Comparison of ENCODE assay signal across 26 mouse cellular contexts in the genomic region with DNA sequence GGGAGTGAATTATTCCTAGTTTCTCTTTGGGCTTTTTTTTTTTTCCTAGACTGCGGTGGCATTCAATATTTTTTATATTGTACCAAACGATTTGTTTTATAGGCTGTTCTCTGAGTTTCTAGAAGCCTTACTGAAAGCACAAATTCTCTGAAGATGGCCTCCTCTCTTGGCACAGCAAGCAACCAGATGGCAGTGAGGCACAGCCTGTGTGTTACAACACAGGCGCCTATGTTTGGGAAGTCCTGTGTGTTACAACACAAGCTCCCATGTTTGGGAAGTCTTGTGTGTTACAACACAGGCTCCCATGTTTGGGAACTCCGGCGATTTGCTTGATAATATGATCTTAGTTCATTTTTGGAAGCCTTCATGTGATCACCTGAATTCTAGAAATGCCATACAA. TPM values are rescaled to one million over a fixed set of nuclear protein-coding genes. Genes with fewer than 3 reads are reported as not detected.
DNase-seq lines count a peak whose midpoint lies in the region; ATAC-seq lines count a peak whose summit lies in the region.
"Had no signal": no experiment of that assay in that cellular context is flagged by ENCODE, and none has a peak within 500 bp of the region (broad histone marks: within the 10 kb centered on the region; RNA-seq: fewer than 3 reads in every experiment).

No protein-coding gene starts in this region.

- no peak overlapping the region for H3K4me2 ChIP-seq in heart, embryonic 12.5 days
- H3K4me2 ChIP-seq: embryonic facial prominence, embryonic 15.5 days; heart, embryonic 15.5 days; hindbrain, embryonic 13.5 days; kidney, embryonic 15.5 days; liver, embryonic 13.5 days; lung, embryonic 14.5 days; midbrain, embryonic 11.5 days; neural tube, embryonic 15.5 days had no signal

- H3K9me3 ChIP-seq in heart, embryonic 10.5 days = 0 out of 2 replicates have a peak, but pooled peaks cover 2% of the 10 kb centered on the region
- peaks cover 2% of the 10 kb centered on the region for H3K9me3 ChIP-seq in heart, embryonic 12.5 days (replicated peaks)
- H3K9me3 ChIP-seq: embryonic facial prominence, embryonic 15.5 days; heart, embryonic 15.5 days; neural tube, embryonic 15.5 days had no signal

- no peak for ATAC-seq in heart, embryonic 12.5 days (ENCODE audit: insufficient number of reproducible peaks, low FRiP score)

- H3K4me3 ChIP-seq in heart, embryonic 10.5 days = no peak overlapping the region
- no peak overlapping the region for H3K4me3 ChIP-seq in heart, embryonic 12.5 days
- H3K4me3 ChIP-seq: embryonic facial prominence, embryonic 15.5 days; heart, adult 2 months; heart, embryonic 15.5 days; hindbrain, embryonic 13.5 days; kidney, embryonic 15.5 days; liver, embryonic 13.5 days; neural tube, embryonic 15.5 days had no signal

- no peak overlapping the region for H3K27ac ChIP-seq in heart, embryonic 10.5 days
- H3K27ac ChIP-seq in heart, embryonic 12.5 days (ENCODE audit: poor library complexity, severe bottlenecking) = no peak overlapping the region
- H3K27ac ChIP-seq: embryonic facial prominence, embryonic 15.5 days; heart, adult 2 months; heart, embryonic 15.5 days; hindbrain, embryonic 13.5 days; kidney, embryonic 15.5 days; liver, embryonic 13.5 days; neural tube, embryonic 15.5 days had no signal

- H3K27me3 ChIP-seq in heart, embryonic 10.5 days (ENCODE audit: insufficient read depth, poor library complexity, severe bottlenecking) = no peaks in the 10 kb centered on the region
- H3K27me3 ChIP-seq in heart, embryonic 12.5 days (replicated peaks) = no peaks in the 10 kb centered on the region
- H3K27me3 ChIP-seq: embryonic facial prominence, embryonic 15.5 days; heart, embryonic 15.5 days; hindbrain, embryonic 13.5 days; kidney, embryonic 15.5 days; liver, embryonic 13.5 days; neural tube, embryonic 15.5 days had no signal

- WGBS in heart, embryonic 10.5 days = 86% methylated on average over 5 of the region's 5 CpGs
- 85% methylated on average over 5 of the region's 5 CpGs for WGBS in heart, embryonic 12.5 days

- DNase-seq in heart, embryonic 10.5 days (ENCODE audit: low spot score) = peak; percentile 10
- DNase-seq in NIH3T3 (ENCODE audit: low read depth) (peak; percentile 9), adipocyte (ENCODE audit: low spot score) (peak; percentile 53)
- peak; percentile 37 to 50 for DNase-seq in layer of hippocampus, adult 8-10 months (ENCODE audit: low spot score in 2 of 2)
- no peak for DNase-seq in gastrocnemius, adult 18-20 months (ENCODE audit: low spot score)
- no peak for DNase-seq in cerebellum, postnatal 4 days (ENCODE audit: low spot score in 2 of 2)
- DNase-seq: adrenal gland, postnatal 14 days; cerebellum, postnatal 36 days; gastrocnemius, postnatal 25 days; heart, adult 2 months; heart, postnatal 36 days; kidney, adult 11 months; kidney, postnatal 36 days; liver, embryonic 13.5 days; lung, embryonic 14.5 days; thymus, adult 2 months; thymus, postnatal 4 days had no signal

- no peaks in the 10 kb centered on the region for H3K36me3 ChIP-seq in heart, embryonic 10.5 days
- no peaks in the 10 kb centered on the region for H3K36me3 ChIP-seq in heart, embryonic 12.5 days
- H3K36me3 ChIP-seq: embryonic facial prominence, embryonic 15.5 days; heart, embryonic 15.5 days; hindbrain, embryonic 13.5 days; kidney, embryonic 15.5 days; liver, embryonic 13.5 days; neural tube, embryonic 15.5 days had no signal

- H3K4me1 ChIP-seq in heart, embryonic 10.5 days = no peaks in the 10 kb centered on the region
- H3K4me1 ChIP-seq in heart, embryonic 12.5 days (replicated peaks) = no peaks in the 10 kb centered on the region
- H3K4me1 ChIP-seq: embryonic facial prominence, embryonic 15.5 days; heart, embryonic 15.5 days; hindbrain, embryonic 13.5 days; kidney, embryonic 15.5 days; liver, embryonic 13.5 days; neural tube, embryonic 15.5 days had no signal

- no peak overlapping the region for H3K9ac ChIP-seq in heart, embryonic 12.5 days
- H3K9ac ChIP-seq: embryonic facial prominence, embryonic 15.5 days; heart, embryonic 15.5 days; hindbrain, embryonic 13.5 days; kidney, embryonic 15.5 days; liver, embryonic 13.5 days; lung, embryonic 14.5 days; neural tube, embryonic 15.5 days had no signal

RNA-seq across cellular contexts. Expression of gene Kcnk13, which starts 31.7 kb away (rescaled TPM):
- polyA plus RNA-seq in heart, embryonic 10.5 days (2016; fragmentation: Nextera tagmentation; extraction: Ambion mirVana) = 0.05 and 0.23 TPM in 2 replicates
- polyA plus RNA-seq in heart, embryonic 12.5 days (2016; fragmentation: Nextera tagmentation; extraction: Ambion mirVana) = 0.12 and 0.27 TPM in 2 replicates
- 10 to 100 TPM in 1 of 4 experiments, 1 to 10 TPM in 3; 8.7 to 10.1 (median 8.9) TPM for total RNA-seq in layer of hippocampus, adult 8-10 months (2022)
- under 1 TPM in 1 of 2 experiments, not detected in 1; 0.07 TPM for total RNA-seq in gastrocnemius, adult 18-20 months (2021)
- total RNA-seq: MEL had no signal
- polyA plus RNA-seq: C2C12 had no signal

Comparison
In these comparisons a context has a peak if more than half of its experiments do, and no peak if none do; other contexts are left out.
1. DNase-seq: peak in heart, embryonic 10.5 days (single experiment), NIH3T3 (single experiment), adipocyte (single experiment) and layer of hippocampus, adult 8-10 months (2 of 2); none in gastrocnemius, adult 18-20 months (single experiment) and cerebellum, postnatal 4 days (0 of 2).
2. RNA of gene Kcnk13, which starts 31.7 kb away (total RNA-seq): 8.7 to 10.1 TPM in layer of hippocampus, adult 8-10 months; 0.07 TPM in gastrocnemius, adult 18-20 months; every median in the first group is over 4 times any median in the second.